Mouse (Mus musculus) erythroid progenitor cell, adult 5-6 weeks (primary cell): Measurements from ENCODE around the gene Wwc1. TPM values are rescaled to one million over a fixed set of nuclear protein-coding genes. Genes with fewer than 3 reads are reported as not detected.

Source experiments
- ATAC-seq: replicated peaks from 2 replicates; pipeline ENCODE4 v1.8.0; 2016; ENCODE audit warnings: moderate number of reproducible peaks, mild to moderate bottlenecking, moderate TSS enrichment, inconsistent platforms; ENCODE audit not compliant: poor library complexity, low FRiP score, severe bottlenecking
- total RNA-seq, 2 experiments: library from RNA; stranded (forward) in 1 of 2; stranded (reverse) in 1 of 2; fragments of 150-400 nt in 1 of 2; fragments of 186-747, 209-891 nt in 1 of 2; gene quantifications; 2 replicates each; pipeline versions ENCODE4 v1.2.3 to v1.2.4; 2015 to 2017; ENCODE audit warnings: low replicate concordance in 2 of 2

Wwc1 gene
- total RNA-seq (2015; ENCODE audit: low replicate concordance) (not detected in 2 replicates), total RNA-seq (2017; ENCODE audit: low replicate concordance) (not detected in 2 replicates)

- no peak for ATAC-seq
These were observed at the start of gene Wwc1 for GRCm38 (mm10) chr11:35980411-35980917. Wwc1 (minus strand) TSS chr11:35980527.

- no peak for ATAC-seq
These were observed 39.7 kb upstream of the Wwc1 start for GRCm38 (mm10) chr11:36020009-36020408.

GRCm38 (mm10) chr11:36013179-36013578 is 32.9 kb upstream of the Wwc1 start:
- ATAC-seq, result no peak

- ATAC-seq, result no peak
These were observed 29.2 kb upstream of the Wwc1 start for GRCm38 (mm10) chr11:36009281-36010208.

- no peak for ATAC-seq
These were observed 22.6 kb upstream of the Wwc1 start for GRCm38 (mm10) chr11:36002900-36003299.

GRCm38 (mm10) chr11:36001282-36001970 is 21.1 kb upstream of the Wwc1 start:
- ATAC-seq, result no peak

- ATAC-seq, result no peak
These were observed 20.4 kb upstream of the Wwc1 start for GRCm38 (mm10) chr11:36000585-36001281.

GRCm38 (mm10) chr11:36000038-36000437 is 19.7 kb upstream of the Wwc1 start:
- no peak for ATAC-seq

- no peak for ATAC-seq
These were observed 17.7 kb upstream of the Wwc1 start for GRCm38 (mm10) chr11:35998048-35998447.

- ATAC-seq, result no peak
These were observed 15.0 kb upstream of the Wwc1 start for GRCm38 (mm10) chr11:35995310-35995709.

- ATAC-seq, result no peak
These were observed 11.5 kb upstream of the Wwc1 start for GRCm38 (mm10) chr11:35991846-35992245.

- ATAC-seq, result no peak
These were observed 9.6 kb upstream of the Wwc1 start for GRCm38 (mm10) chr11:35989967-35990366.

- ATAC-seq, result no peak
These were observed 5.6 kb upstream of the Wwc1 start for GRCm38 (mm10) chr11:35985841-35986393.

- ATAC-seq, result no peak
These were observed 2.4 kb upstream of the Wwc1 start for GRCm38 (mm10) chr11:35982734-35983133.

- ATAC-seq, result no peak
These were observed 455 bp downstream of the Wwc1 start for GRCm38 (mm10) chr11:35979733-35980410.

- ATAC-seq, result no peak
These were observed 1.0 kb downstream of the Wwc1 start for GRCm38 (mm10) chr11:35979266-35979732.

- ATAC-seq, result no peak
These were observed 2.5 kb downstream of the Wwc1 start for GRCm38 (mm10) chr11:35977796-35978195.

GRCm38 (mm10) chr11:35977096-35977495 is 3.2 kb downstream of the Wwc1 start:
- no peak for ATAC-seq

- ATAC-seq, result no peak
These were observed 3.8 kb downstream of the Wwc1 start for GRCm38 (mm10) chr11:35976482-35976881.
